Mouse (Mus musculus) left cerebral cortex, adult 11 months (tissue): ENCODE results near the gene Slc17a5.
"Not testable (repeated sequence)": the region's sequence is repeated elsewhere in the genome, so short reads cannot be mapped to it uniquely, and the experiment has no call there.

ENCODE experiments used
- DNase-seq: peaks from one replicate; pipeline ENCODE4 v3.0.0; 2022; ENCODE audit warnings: low spot score

Slc17a5 gene

DNA sequence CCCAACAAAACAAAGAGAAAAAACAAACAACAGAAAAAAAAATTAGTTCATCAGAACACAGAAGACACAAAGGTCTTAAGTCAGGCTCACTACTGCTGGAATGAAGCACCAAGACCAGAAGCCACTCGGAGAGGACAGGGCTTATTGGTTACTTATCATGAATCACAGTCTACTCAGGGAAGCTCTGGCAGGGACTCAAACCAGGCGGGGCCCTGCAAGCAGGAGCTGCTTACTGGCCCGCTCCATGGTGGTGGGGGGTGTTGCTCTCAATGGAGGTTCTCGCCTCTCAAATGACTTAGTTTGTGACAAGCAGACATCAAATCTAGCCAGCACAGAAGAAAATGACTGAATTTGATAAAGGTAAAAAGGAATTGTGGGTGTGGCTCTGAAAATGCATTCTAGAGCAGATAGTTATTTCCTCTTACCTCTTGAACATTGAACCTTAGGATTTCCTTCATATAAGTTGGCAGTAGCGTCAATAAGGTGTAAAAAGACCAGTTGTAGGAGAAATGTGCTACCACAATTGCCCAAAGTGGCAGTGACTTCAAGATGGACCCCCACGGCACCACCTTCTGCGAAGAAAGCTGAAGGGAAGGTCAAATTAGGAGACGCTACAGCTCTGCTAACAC lies 29.1 kb downstream of the Slc17a5 start:
- no peak for DNase-seq

DNA sequence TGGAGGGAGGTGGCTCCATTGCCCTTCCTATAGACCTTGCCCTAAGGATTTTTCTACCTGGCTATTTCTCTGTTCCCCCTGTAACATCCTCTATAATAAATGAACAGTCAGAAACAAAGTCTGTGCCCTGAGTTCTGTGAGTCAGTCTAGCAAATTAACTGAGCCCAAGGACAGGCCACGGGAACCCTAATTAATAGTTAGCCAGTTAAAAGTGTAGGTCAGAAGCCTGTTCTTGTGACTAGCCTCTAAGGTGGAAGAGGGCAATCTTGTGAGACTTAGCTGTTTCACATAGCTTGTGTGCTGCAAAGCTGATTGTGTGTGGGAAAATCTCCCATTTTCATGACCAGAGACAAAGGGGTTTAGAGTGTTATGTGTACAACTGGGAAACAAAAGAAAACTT lies 30.8 kb downstream of the Slc17a5 start:
- no peak for DNase-seq

DNA sequence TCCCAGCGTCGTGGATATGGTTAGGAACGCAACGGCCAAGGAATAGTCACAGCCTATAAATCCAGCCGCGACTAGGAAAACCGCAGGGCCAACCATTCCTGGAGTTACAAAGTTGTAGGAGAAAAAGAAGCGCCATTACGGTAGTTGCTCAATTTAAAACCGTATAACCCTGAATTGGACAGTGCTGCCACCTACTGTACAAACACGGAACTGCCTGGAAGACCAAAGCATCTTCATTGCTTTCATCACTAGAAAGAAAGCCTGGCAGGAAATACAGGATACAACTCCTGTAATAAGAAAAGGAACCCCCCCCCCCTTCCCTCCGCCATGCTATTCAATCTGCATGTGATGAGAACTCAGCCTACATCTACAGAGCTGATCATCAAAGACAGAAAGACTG lies 34.9 kb downstream of the Slc17a5 start:
- peak; percentile 59 for DNase-seq

DNA sequence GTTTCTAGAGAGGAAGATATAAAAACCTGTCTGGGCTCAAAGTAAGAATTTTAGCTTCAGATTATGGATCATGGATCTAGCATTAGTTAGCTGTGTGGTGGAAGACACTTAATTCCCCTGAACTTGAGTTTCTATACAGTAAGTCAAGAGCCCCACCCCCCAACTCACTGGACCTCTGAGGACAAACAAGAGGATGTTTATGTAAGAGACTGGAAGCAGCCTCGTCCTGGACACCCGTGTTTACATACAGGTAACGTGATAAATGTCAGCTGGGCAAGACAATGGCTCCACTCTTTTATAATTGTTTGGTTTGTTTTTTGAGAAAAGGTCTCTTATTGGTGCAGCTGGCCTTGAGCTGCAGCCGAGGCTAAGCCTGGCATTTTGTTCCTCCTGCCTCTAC lies 36.1 kb downstream of the Slc17a5 start:
- DNase-seq, result no peak

DNA sequence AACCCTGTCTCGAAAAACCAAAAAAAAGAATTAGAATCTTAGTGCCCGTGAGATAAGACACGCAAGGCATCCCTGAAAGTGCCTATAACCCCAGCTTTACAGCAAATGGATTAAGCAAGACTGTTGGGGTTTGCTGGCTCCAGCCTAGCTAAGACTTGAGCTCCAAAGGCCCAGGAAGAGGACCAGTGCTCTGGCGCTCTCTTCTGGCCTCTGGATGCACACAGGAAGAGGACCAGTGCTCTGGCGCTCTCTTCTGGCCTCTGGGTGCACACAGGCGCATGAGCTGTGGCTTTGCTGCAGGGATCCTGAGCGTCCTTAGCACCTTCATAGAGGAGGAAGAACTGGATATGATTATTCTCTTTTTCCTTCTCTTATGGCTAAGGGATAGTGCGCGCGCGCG lies 40.1 kb downstream of the Slc17a5 start:
- no peak for DNase-seq

DNA sequence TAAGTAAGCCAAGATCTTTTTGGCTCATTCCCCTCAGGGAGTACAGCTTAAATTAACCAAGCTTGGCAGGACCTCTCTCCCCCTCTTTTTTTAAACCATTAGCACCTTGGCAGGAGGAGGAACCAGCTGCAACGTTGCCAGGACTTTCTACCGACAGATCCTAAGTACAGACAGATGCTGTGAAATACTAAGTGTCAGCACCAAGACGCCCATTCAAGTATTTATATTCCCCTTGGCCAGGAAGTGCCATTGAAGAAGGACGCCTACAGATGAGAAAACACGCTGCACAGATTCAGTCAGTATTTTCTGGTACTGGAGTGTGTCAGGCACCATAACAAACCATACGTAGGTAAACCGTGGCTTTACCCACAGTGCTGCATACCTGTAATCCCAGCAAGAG lies 40.9 kb downstream of the Slc17a5 start:
- peak; percentile 53 for DNase-seq

DNA sequence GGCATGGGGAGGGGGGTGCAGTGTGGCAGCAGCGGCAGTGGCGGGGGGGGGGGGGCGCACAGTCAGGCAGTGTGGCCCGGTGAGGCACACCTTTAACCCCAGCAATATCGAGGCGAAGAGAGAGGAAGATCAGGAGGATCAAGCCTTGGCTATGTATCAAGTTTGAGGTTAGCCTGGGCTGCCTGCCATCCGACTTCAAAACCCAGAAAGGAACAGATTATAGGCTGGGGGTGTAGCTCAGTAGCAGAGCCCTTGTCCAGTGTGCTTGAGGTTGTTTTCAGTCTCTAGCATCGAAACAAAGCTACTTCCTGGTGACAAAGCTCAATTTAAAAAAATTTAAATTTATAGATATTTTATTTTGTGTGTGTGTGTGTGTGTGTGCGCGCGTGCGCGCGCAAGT lies 46.1 kb downstream of the Slc17a5 start:
- DNase-seq, result no peak

DNA sequence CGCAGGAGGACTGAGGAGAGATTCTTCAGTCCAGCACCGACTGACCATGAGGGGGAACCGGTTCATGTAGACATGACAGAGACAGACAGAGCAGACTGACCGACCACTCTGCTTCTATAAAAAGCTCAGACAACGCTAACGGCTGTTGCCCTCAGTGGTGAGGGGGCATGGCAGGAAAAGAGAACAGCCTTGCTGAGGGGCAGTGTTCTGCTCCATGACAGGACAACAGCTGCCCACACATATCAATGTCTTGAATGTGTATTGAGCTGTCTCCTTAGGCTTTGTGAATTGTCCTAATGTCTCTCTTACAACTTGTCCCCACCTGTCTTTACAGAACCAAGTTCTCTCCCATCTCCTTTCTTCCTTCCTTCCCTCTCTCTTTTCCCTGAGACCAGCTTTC lies 49.4 kb downstream of the Slc17a5 start:
- DNase-seq, result no peak

DNA sequence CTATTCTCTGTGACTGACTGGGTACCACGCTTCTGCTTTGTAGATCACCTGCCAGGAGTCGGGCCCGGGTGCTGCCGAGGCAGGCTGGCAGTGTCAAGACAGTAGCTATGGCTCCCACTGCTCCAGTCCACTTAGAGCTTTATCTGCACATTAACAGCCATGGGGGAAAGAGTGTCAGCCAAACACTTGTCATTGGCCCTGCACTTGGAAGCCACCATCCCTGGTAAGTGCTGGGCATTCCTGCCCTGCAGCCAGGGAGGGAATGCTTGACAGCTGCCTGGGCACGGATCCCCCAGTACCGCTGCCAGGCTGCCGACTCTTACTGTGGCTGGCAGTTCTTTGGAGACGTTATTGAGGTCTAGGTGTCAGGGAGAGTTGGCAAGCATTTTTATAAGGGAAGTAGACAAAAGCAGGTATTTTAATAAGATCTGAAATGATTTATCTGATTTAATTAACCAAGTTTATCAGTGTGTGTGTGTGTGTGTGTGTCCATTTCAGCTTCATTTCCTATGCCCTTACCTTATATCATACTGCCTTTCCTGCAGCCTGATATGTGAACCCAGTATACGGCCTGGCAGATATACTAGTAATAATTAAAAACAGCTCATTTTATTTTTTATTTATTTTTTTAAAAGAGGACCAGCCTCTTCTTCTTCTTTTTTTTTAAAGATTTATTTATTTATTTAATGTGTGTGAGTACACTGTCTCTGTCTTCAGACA lies 50.5 kb downstream of the Slc17a5 start:
- no peak for DNase-seq

DNA sequence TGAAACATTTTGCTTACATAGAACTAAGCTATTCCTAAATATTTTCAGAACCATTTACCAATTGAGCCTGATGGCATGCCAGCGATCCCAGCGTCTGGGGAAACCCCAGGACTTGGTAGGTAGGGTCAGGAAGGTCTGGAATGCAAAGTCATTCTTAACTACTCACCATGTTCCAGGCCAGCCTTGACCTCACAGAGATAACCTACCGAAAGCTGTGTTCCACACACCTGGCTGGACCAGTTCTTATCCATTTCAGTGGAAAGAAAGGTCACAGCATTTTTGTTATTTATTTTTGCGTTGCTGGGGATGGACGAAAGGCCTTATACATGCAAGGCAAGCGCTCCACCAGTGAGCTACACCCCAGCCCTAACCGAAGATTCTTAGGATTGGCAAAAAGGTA lies 53.2 kb downstream of the Slc17a5 start:
- DNase-seq, result no peak

DNA sequence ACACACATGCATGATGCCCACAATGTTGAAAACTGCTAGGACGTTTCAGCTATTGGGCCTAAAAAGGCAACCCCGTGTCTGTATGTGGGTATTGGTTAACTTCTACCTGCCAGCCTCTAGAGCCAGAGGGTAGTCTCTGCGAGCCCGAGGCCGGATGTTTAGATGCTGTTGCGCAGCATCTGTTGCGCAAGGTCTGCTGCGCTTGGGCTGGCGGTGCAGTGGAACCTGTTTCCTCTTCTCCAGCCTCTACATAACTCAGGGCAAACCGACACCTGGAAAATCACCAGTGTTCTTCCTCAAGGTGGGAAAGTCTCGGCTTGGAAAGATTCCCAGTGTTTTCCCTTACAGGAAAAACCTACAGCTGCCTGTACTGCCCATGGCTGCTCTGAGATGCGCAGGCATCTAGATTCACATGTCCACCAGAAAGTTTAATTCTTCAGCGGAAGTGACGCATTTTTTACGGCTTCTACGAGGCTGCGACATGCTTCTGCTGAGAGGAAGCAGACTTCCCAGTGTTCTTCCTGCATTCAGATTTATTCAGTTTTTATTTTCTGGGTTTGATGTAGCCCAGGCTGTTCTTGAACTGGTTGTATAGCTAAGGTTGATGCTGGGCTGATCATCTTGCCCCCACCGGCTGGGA lies 54.4 kb downstream of the Slc17a5 start:
- no peak for DNase-seq

DNA sequence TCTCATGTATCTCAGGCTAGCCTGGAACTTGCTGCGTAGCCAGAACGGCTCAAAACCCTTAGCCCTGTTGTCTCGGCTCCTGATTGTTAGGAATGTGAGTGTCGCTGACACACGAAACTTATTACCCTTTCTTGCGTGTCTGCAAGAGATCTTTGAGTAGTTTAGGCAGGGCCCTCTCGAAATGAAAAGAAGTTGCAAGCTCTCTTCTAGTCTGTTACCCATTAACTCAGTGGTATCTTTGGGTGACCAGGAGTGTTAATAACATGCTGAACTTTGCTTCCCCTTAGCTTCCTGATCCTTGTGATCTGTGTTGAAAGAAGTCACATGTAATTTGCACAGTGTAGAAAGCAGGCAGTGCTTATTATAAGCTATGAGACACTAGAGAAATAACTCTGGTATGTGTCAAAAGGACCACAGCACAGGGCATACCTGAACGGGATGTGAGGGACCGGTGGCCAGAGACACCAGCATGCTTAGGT lies 55.5 kb downstream of the Slc17a5 start:
- DNase-seq, result no peak

DNA sequence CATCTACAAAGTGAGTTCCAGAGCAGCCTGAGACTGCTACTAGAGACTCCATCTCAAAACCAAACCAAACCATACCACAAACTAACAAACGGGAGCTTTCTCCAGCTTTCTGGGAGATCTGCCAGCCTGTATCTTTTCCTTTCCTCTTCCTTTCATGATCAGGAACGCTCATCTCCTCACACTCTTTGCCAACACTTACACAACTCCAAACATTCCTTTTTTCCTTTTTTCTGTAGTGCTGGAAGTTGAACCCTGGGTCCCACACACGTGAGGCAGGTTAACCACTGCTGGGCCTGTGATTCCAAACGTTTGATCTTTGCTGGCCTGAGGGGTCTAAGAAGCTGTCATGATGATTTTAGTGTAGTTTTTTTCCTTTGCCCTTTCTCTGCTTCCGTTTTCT lies 56.0 kb downstream of the Slc17a5 start:
- no peak for DNase-seq

DNA sequence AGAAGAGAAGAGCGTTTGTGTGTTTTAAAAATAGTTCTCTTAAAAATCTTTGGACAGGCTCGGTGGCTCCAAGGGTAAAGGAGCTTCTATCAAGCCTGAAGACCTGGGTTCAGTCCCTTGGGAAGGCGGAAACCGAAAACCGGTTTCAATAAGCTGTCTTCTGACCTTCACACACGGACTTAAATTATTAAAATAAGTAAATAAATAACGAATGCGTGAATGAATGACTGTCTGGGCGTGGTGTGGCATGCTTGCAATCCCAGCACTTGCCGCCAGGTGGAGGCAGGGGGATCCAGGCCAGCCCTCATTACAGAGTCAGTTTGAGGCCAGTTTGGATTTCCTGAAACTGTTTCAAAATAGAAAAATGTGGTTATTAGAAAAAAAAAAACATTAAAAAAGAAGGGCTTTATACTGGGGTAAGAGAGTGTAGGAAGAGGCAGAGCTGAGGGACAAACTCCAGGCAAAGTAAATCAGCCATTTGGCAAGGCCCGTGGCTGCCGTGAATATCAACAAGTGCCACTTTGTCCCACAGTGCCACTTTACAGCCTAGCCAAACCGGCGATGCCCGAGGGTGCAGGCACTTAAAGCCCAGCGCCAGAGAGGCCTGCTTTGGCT lies 60.0 kb downstream of the Slc17a5 start:
- DNase-seq, result peak; percentile 51

DNA sequence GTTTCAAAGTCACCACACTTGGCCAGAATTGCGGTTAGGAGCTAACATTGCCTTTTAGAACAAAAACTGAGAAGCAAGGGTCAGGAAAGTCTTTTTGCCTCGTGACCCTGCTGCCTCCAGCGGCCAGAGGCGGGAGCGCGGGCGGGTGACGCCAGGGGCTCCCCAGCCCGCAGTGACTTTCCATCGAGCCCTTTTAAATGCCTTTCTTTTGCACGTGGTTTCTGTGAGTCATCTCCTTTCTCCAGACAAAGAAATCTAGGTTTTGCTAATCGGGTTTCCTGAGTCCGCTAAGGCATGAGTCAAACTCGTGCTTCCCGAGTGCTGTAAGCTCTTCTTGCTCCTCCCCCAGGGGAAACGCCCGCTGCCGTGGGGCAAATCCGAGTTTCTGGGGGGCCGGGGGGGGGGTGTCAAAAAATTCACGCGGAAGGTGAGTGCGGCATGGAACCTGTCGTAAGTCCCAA lies 60.5 kb downstream of the Slc17a5 start:
- peak; percentile 60 for DNase-seq

DNA sequence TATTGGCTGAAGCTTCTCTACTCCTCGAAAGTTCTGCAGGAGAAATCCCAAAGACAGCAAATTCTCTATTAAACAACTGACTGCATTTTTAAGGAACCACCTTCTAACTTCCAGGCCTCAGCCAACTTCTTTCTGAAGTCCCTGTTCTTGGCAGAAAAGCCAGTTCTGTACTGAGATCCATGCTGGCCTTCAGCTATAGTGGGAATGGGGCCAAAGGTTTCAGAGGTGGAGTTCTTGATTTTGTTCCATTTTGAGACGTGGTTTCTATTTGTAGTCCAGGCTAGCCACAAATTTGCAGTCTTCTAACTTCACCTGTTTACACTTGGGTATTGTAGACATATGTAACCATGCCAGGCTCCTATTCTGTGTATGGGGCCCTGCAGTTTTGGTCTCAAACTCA lies 61.6 kb downstream of the Slc17a5 start:
- DNase-seq, result no peak

DNA sequence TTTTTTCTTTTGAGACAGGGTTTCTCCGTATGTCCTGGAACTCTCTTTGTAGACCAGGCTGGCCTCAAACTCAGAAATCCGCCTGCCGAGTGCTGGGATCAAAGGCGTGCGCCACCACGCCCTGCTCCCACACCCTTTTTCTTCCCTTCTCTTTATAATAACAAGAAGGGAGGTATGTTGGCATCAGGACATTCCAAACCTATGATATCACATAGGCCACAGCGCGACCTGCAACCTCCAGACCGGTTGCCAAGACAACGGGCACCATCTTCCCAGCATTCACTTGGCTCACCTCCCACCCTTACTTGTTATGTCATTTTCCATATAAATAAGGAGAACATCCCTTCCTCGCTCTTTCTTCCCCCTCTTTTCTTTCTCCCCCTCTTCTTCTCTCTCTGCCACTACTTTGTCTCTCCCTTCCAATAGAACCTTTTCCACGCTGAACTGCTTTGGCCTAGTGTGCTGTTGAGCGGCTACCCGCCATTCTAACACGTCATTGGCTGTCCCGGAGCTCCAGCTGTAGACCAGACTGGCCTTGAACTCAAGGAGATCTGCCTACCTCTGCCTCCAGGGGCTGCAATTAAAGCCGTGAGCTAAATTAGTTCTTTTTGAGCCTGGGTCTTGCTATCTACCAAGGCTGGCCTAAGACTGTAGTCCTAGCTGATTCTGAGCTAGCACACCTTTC lies 62.2 kb downstream of the Slc17a5 start:
- DNase-seq, result no peak

DNA sequence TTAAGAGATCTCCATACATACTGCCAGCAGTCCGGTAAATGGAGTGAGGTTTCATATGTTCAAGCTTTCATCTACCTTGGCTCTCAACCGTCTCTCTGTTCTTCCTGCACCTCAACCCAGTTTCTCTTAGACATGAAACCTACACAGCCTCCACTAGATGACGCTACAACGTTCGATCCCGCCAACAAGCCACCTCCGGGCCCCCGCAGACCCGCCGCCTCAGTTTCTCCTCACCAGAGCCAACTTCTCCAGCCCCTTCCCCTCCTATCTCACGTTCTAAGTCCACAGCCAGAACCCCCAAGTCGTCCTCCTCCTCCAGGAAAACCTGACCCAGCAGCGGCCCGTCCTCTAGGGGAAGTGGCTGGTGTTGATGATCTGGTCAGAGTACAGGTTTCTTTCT lies 66.2 kb downstream of the Slc17a5 start:
- DNase-seq, result no peak

DNA sequence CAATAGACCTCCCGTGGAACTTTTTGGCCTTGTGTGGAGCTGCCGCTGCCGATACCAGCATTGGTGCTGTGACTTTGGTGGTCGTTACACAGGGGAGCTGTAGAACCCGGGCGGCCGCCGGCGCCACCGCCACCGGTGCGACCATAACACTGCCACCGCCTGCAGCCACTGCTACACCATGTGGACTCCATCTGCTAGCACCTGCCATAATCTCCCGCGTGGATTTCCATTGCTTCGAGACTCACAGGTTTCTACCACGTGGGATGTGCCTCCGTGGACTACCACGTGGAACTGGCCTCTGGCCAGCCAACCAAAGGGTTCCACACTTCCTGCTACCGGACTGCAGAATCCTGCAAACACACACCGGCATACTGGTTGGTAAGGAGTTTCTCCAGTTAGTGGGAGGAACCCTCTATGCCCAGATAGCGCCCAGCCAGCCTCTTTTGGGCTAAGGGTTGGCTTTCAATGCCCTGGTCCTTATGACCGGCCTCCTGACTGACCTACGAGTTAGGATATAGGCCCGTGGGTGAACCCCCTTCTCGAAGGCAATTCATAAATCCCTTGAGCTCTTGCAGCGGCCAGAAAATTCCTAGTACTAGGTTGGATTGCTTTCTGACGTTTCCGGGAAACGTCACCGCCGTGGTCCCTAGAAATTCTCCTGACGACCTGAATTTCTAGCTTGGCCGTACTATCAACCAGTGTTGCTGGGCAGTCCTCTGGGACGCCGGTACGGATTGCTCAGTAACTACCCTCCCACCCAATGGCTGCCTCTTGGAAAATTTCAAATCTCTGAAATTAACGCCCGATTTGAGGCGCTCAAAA lies 66.8 kb downstream of the Slc17a5 start:
- DNase-seq, result no peak

DNA sequence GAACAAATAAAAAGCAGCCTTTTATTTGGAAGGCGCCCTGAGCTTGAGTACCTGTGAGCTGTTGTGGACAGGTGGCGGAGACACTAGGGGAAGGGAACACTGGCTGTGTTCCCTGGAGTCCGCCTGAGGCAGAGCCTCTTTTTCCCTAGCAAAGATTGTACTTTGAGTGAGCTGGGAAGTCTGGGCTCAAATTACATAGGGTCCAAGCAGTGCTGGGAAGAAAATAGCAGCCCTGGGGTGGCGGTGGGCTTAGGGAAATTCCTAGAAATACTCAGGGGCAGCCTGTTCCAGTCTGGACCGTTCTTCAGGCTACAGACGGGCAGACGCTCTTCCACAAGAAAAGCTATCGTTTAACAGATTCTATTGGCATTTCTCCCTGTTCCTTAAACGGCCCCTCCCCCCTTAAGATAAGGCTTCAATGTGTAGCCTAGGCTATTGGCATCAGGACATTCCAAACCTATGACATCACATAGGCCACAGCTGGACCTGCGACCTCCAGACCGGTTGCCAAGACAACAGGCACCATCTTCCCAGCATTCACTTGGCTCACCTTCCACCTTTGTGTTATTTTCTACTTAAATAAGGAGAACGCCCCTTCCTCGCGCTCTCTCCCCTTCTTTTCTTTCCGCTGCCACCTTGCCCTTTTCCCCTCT lies 67.6 kb downstream of the Slc17a5 start:
- no peak for DNase-seq

DNA sequence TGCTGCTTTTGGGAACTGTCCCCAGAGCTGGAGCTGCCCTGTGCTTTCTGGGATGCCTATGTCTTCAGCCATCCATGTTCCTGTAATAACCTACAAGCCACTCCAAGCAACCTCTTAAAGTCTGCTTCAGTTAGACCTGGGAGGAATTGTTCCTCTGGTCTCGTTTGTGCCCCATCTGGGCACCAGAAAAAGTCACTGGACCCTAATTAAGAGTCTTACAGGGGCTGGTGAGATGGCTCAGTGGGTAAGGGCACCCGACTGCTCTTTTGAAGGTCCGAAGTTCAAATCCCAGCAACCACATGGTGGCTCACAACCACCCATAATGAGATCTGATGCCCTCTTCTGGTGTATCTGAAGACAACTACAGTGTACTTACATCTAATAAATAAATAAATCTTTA lies 70.6 kb downstream of the Slc17a5 start:
- not testable (repeated sequence) for DNase-seq
